Mouse (Mus musculus): ENCODE results near the gene Lmx1b. TPM values are rescaled to one million over a fixed set of nuclear protein-coding genes. Genes with fewer than 3 reads are reported as not detected.

The Lmx1b gene
- polyA plus RNA-seq (2015; fragmentation: Nextera tagmentation; extraction: Ambion mirVana), result not detected in 2 replicates

DNA sequence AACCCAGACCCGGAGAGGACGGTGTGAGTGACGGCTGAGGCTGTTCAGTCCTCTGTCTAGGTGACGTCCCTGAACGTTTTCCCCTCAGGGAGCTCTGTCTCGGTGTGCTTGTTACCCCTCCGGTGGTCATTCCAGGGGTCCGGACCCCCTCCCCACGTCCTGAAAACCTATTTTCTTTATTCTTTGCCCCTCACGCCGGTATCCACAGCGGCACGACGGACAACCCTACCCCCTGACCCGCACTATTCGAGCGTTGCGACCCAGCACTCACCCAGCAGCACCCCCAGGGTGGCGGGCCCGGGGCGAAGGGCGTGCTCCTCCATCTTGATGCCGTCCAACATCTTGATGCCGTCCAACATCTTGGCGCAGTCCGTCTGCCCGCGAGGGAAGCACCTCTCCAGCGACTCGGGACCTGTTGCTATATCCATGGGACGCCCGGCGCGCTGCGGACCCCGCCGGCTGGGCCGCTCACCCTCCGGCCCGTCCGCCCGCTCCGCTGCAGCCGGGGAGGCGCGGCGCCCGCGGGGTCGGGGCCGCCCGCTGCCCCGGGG, at the start of gene Lmx1b:
Gene Lmx1b (minus strand): TSS at position 341 of the 551 bp plus-strand sequence.
- no peaks in the 10 kb centered on the region for H3K36me3 ChIP-seq (replicated peaks; ENCODE audit: insufficient read depth, low read length)
- no peak for ATAC-seq
- no peak within 1 kb of the TSS for H3K27ac ChIP-seq (ENCODE audit: low read depth)
- H3K4me3 ChIP-seq (ENCODE audit: low read depth, low read length), result peak within 1 kb of the TSS; percentile 29
- H3K9me3 ChIP-seq (ENCODE audit: low read length), result no peaks in the 10 kb centered on the region
- TF ChIP-seq EP300 (IDR thresholded peaks at IDR 0.05; ENCODE audit: low read depth), result no peak
- no peak for TF ChIP-seq CTCF (IDR thresholded peaks at IDR 0.05; ENCODE audit: low read depth)
- DNase-seq, result no peak
- H3K27me3 ChIP-seq (ENCODE audit: insufficient read depth, low read length), result peaks cover 95% of the 10 kb centered on the region
- peaks cover 4% of the 10 kb centered on the region for H3K4me1 ChIP-seq (ENCODE audit: insufficient read depth)
- H3K4me2 ChIP-seq (ENCODE audit: low read depth, low read length), result peak within 1 kb of the TSS; percentile 64
- WGBS (ENCODE audit: insufficient replicate concordance), result 6% methylated on average over 52 of the region's 53 CpGs
- H3K9ac ChIP-seq (replicated peaks), result no peak within 1 kb of the TSS

DNA sequence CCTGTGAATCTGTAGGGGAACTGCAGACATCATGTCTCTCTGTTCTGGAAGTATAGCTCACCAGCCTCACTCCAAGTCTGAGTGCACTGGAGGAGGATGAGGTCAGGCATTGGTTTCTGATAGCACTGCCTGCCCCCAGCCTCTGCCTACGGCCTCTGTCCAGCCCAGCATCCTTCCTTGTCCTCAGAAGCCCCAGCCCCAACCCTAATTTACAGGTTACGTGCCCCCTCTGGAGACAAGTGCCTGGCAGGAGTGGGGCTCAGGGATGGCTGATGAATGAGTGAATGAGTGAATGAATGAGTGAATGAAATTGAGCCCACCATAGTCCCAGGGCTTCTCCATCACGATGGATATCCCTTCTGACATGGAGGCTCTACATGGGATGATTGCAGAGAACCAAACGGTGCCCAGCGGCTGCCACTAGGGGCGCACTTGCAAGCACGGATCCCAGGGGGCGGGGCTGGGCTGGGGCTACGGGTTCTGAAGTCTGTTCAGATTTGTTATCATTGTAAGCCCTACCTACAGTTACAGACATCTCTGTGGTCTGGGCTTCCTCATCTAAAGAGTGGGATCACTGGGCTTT, 49.7 kb upstream of the Lmx1b start:
- no peaks in the 10 kb centered on the region for H3K36me3 ChIP-seq (replicated peaks; ENCODE audit: insufficient read depth, low read length)
- H3K4me1 ChIP-seq (ENCODE audit: insufficient read depth), result no peaks in the 10 kb centered on the region
- H3K27ac ChIP-seq (ENCODE audit: low read depth), result no peak overlapping the region
- no peak overlapping the region for H3K4me3 ChIP-seq (ENCODE audit: low read depth, low read length)
- DNase-seq (peak; percentile 66), ATAC-seq (no peak)
- H3K4me2 ChIP-seq (ENCODE audit: low read depth, low read length), result no peak overlapping the region
- no peak overlapping the region for H3K9ac ChIP-seq (replicated peaks)
- 23% methylated on average over 9 of the region's 9 CpGs for WGBS (ENCODE audit: insufficient replicate concordance)
- TF ChIP-seq CTCF (IDR thresholded peaks at IDR 0.05; ENCODE audit: low read depth), result peak; percentile 72
- no peak for TF ChIP-seq EP300 (IDR thresholded peaks at IDR 0.05; ENCODE audit: low read depth)
- peaks cover 10% of the 10 kb centered on the region; the same call in 1 of the 2 replicates for H3K27me3 ChIP-seq (ENCODE audit: insufficient read depth, low read length)
- H3K9me3 ChIP-seq (ENCODE audit: low read length), result no peaks in the 10 kb centered on the region

DNA sequence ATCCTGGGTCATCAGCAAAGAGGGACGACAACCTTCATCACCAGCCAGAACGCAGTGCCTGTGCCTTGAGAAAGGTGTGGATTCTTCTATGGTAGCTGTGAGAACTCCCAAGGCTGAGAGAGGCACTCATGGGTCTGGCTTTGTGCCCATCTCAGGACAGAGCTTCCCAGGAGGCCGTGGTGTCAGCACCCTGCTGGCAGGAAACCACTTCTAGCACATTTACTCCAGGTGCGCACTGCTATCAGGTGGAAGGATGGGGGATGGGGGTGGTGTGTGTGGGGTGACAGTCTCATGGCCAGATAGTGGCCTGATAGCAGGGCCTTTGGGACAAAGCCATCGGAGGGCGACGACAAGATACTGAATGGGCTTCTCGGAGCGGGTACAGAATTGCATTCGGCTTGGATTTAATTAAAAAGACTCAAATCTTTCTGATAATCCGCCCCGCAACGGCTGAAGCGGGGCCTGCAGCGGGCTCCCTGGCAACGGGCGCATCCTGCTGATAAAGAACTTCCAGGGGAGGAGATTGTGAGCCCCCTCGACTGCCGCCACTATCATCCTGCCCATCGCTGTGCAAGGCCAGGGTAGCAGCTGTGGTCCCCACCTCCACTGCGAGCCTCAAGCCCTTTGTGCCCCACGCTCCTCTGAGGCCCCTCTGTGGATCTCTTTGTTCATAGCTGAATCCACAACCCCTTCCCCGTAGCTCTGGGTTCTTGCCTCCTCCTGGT, 49.0 kb upstream of the Lmx1b start:
- H3K4me2 ChIP-seq (ENCODE audit: low read depth, low read length), result no peak overlapping the region
- no peak overlapping the region for H3K4me3 ChIP-seq (ENCODE audit: low read depth, low read length)
- no peak overlapping the region for H3K27ac ChIP-seq (ENCODE audit: low read depth)
- ATAC-seq (no peak), DNase-seq (no peak)
- TF ChIP-seq CTCF (IDR thresholded peaks at IDR 0.05; ENCODE audit: low read depth), result no peak
- TF ChIP-seq EP300 (IDR thresholded peaks at IDR 0.05; ENCODE audit: low read depth), result no peak
- WGBS (ENCODE audit: insufficient replicate concordance), result 41% methylated on average over 23 of the region's 23 CpGs
- no peaks in the 10 kb centered on the region for H3K9me3 ChIP-seq (ENCODE audit: low read length)
- H3K9ac ChIP-seq (replicated peaks), result no peak overlapping the region
- H3K36me3 ChIP-seq (replicated peaks; ENCODE audit: insufficient read depth, low read length), result no peaks in the 10 kb centered on the region
- H3K27me3 ChIP-seq (ENCODE audit: insufficient read depth, low read length), result peaks cover 10% of the 10 kb centered on the region; the same call in 1 of the 2 replicates
- no peaks in the 10 kb centered on the region for H3K4me1 ChIP-seq (ENCODE audit: insufficient read depth)

DNA sequence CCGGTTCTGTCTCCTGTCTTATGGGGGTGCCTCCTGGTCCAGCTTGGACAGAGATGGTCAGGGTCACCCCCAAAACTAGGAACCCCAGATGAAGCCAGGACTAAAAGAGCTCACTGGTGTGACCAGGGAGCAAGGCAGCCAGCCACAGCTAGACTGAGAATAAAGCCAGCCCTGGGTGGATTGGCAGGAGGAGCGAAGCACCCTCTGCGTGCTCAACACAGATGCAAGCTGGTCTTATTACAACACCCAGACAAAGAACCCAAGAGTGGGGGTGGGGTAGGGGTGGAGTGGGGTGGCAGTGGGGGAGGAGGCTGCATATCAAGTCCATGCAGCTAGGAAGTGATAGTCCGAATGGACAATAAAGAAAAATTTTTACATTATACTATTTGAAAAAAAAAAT, 43.3 kb upstream of the Lmx1b start:
- H3K4me2 ChIP-seq (ENCODE audit: low read depth, low read length), result no peak overlapping the region
- H3K4me3 ChIP-seq (ENCODE audit: low read depth, low read length), result no peak overlapping the region
- TF ChIP-seq CTCF (IDR thresholded peaks at IDR 0.05; ENCODE audit: low read depth) (no peak), EP300 (IDR thresholded peaks at IDR 0.05; ENCODE audit: low read depth) (no peak)
- WGBS (ENCODE audit: insufficient replicate concordance), result 63% methylated on average over 4 of the region's 4 CpGs
- no peak overlapping the region for H3K27ac ChIP-seq (ENCODE audit: low read depth)
- H3K9ac ChIP-seq (replicated peaks), result no peak overlapping the region
- ATAC-seq (no peak), DNase-seq (no peak)
- no peaks in the 10 kb centered on the region for H3K36me3 ChIP-seq (replicated peaks; ENCODE audit: insufficient read depth, low read length)
- H3K9me3 ChIP-seq (ENCODE audit: low read length), result no peaks in the 10 kb centered on the region
- peaks cover 4% of the 10 kb centered on the region; the same call in 1 of the 2 replicates for H3K27me3 ChIP-seq (ENCODE audit: insufficient read depth, low read length)
- no peaks in the 10 kb centered on the region for H3K4me1 ChIP-seq (ENCODE audit: insufficient read depth)

DNA sequence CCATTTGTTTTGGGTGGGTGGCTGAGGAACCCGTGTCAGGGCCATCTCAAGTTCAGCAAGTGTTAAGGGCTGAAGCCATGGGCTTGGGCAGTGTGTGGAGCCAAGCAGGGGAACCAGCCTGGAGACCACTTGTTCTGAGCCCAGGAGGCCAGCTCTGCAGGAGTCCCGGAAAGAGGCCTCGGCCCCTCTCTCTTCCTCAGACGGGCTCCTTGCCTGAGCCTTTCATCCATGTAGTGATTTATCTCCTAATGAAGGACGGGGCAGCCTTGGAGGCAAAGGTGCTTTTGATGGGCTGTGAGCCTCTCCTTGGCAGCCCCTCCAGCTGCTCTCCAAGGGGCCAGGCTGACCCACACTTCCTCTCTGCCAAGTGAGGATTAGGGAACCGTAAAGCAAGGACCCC, 42.8 kb upstream of the Lmx1b start:
- Histone ChIP-seq H3K4me3 (ENCODE audit: low read depth, low read length) (no peak overlapping the region), H3K4me2 (ENCODE audit: low read depth, low read length) (no peak overlapping the region), H3K9me3 (ENCODE audit: low read length) (no peaks in the 10 kb centered on the region), H3K9ac (replicated peaks) (no peak overlapping the region), H3K36me3 (replicated peaks; ENCODE audit: insufficient read depth, low read length) (no peaks in the 10 kb centered on the region), H3K27me3 (ENCODE audit: insufficient read depth, low read length) (0 out of 2 replicates have a peak, but pooled peaks cover 4% of the 10 kb centered on the region), H3K27ac (ENCODE audit: low read depth) (no peak overlapping the region), H3K4me1 (ENCODE audit: insufficient read depth) (no peaks in the 10 kb centered on the region)
- ATAC-seq (no peak), DNase-seq (no peak)
- TF ChIP-seq CTCF (IDR thresholded peaks at IDR 0.05; ENCODE audit: low read depth) (no peak), EP300 (IDR thresholded peaks at IDR 0.05; ENCODE audit: low read depth) (no peak)
- 41% methylated on average over 6 of the region's 6 CpGs for WGBS (ENCODE audit: insufficient replicate concordance)

DNA sequence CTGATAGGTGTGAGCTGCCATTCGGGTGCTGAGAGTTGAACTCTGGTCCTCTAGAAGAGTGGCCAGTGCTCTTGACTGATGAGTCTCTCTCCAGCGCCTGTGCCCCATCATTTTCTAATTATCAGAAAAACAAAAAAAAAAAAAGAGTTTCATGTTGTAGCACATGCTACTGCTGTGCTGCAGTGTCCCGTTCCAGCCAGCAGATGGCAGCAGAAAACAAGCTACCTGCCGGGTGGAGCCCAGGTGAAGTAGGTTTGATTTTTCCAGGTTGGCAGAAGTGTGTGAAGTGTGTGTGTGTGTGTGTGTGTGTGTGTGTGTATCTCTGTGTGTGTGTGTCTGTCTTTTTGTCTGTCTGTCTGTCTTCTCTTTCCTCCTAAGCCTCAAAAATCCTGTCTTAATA, 41.9 kb upstream of the Lmx1b start:
- 7% methylated on average over 4 of the region's 4 CpGs for WGBS (ENCODE audit: insufficient replicate concordance)
- Histone ChIP-seq H3K27ac (ENCODE audit: low read depth) (no peak overlapping the region), H3K4me1 (ENCODE audit: insufficient read depth) (no peaks in the 10 kb centered on the region), H3K9me3 (ENCODE audit: low read length) (no peaks in the 10 kb centered on the region), H3K27me3 (ENCODE audit: insufficient read depth, low read length) (0 out of 2 replicates have a peak, but pooled peaks cover 4% of the 10 kb centered on the region), H3K36me3 (replicated peaks; ENCODE audit: insufficient read depth, low read length) (no peaks in the 10 kb centered on the region), H3K9ac (replicated peaks) (no peak overlapping the region), H3K4me3 (ENCODE audit: low read depth, low read length) (no peak overlapping the region), H3K4me2 (ENCODE audit: low read depth, low read length) (no peak overlapping the region)
- ATAC-seq (no peak), DNase-seq (peak; percentile 76)
- peak; percentile 91 for TF ChIP-seq CTCF (IDR thresholded peaks at IDR 0.05; ENCODE audit: low read depth)
- no peak for TF ChIP-seq EP300 (IDR thresholded peaks at IDR 0.05; ENCODE audit: low read depth)
